In genomic region chr11:117969100-117969944, GRCm38 (mm10) we compare ENCODE assay signal across 8 mouse cellular contexts. TPM values are rescaled to one million over a fixed set of nuclear protein-coding genes. Genes with fewer than 3 reads are reported as not detected.
DNase-seq lines count a peak whose midpoint lies in the region; ATAC-seq and TF ChIP-seq lines count a peak whose summit lies in the region.

No protein-coding gene starts in this region.

- WGBS in embryonic facial prominence, embryonic 15.5 days = under 1% methylated on average over 63 of the region's 65 CpGs
- under 1% methylated on average over 46 of the region's 65 CpGs for WGBS in kidney, embryonic 14.5 days
- 1% methylated on average over 51 of the region's 65 CpGs for WGBS in limb, embryonic 14.5 days
- under 1% methylated on average over 58 of the region's 65 CpGs for WGBS in midbrain, embryonic 16.5 days

- peak overlapping the region; percentile 84 for H3K4me3 ChIP-seq in bone marrow macrophage, adult 2 months (ENCODE audit: insufficient read depth, low read length)
- H3K4me3 ChIP-seq in embryonic facial prominence, embryonic 15.5 days (replicated peaks) = peak overlapping the region; percentile 64
- H3K4me3 ChIP-seq in kidney, embryonic 14.5 days (ENCODE audit: low read length) = peak overlapping the region; percentile 79
- H3K4me3 ChIP-seq in limb, embryonic 14.5 days (replicated peaks; ENCODE audit: low read length) = peak overlapping the region; percentile 75
- peak overlapping the region; percentile 69 for H3K4me3 ChIP-seq in midbrain, embryonic 16.5 days (ENCODE audit: low read depth, low read length)

- 0 out of 2 replicates have a peak, but pooled peaks cover 4% of the 10 kb centered on the region for H3K36me3 ChIP-seq in embryonic facial prominence, embryonic 15.5 days
- H3K36me3 ChIP-seq in kidney, embryonic 14.5 days (ENCODE audit: control insufficient read depth, insufficient read depth, low read length) = peaks cover 13% of the 10 kb centered on the region
- H3K36me3 ChIP-seq in limb, embryonic 14.5 days (ENCODE audit: control insufficient read depth, insufficient read depth, low read length) = peaks cover 18% of the 10 kb centered on the region
- no peaks in the 10 kb centered on the region for H3K36me3 ChIP-seq in midbrain, embryonic 16.5 days (ENCODE audit: control insufficient read depth, insufficient read depth, low read length)

- peaks cover 52% of the 10 kb centered on the region for H3K4me1 ChIP-seq in bone marrow macrophage, adult 2 months (ENCODE audit: control insufficient read depth, insufficient read depth, low read length)
- peaks cover 55% of the 10 kb centered on the region for H3K4me1 ChIP-seq in embryonic facial prominence, embryonic 15.5 days
- peaks cover 50% of the 10 kb centered on the region for H3K4me1 ChIP-seq in kidney, embryonic 14.5 days (ENCODE audit: control insufficient read depth, insufficient read depth, low read length)
- peaks cover 38% of the 10 kb centered on the region for H3K4me1 ChIP-seq in limb, embryonic 14.5 days (ENCODE audit: control insufficient read depth, insufficient read depth, low read length)
- peaks cover 33% of the 10 kb centered on the region for H3K4me1 ChIP-seq in midbrain, embryonic 16.5 days (ENCODE audit: control insufficient read depth, insufficient read depth, low read length)

- TF ChIP-seq CTCF in bone marrow macrophage, adult 2 months (IDR thresholded peaks at IDR 0.05; ENCODE audit: low read depth, low read length) = no peak

- H3K27me3 ChIP-seq in embryonic facial prominence, embryonic 15.5 days = 0 out of 2 replicates have a peak, but pooled peaks cover 3% of the 10 kb centered on the region
- H3K27me3 ChIP-seq in kidney, embryonic 14.5 days (ENCODE audit: control insufficient read depth, insufficient read depth, low read length) = peaks cover 12% of the 10 kb centered on the region; the same call in 1 of the 2 replicates
- no peaks in the 10 kb centered on the region for H3K27me3 ChIP-seq in limb, embryonic 14.5 days (ENCODE audit: control insufficient read depth, insufficient read depth, low read length)
- H3K27me3 ChIP-seq in midbrain, embryonic 16.5 days (ENCODE audit: control insufficient read depth, insufficient read depth, low read depth, low read length) = peaks cover 6% of the 10 kb centered on the region

- TF ChIP-seq POLR2A in bone marrow macrophage, adult 2 months (IDR thresholded peaks at IDR 0.05; ENCODE audit: borderline replicate concordance, low read depth, low read length) = peak; percentile 89
- peak; percentile 86 for TF ChIP-seq POLR2A in limb, embryonic 14.5 days (IDR thresholded peaks at IDR 0.05; ENCODE audit: borderline replicate concordance, extremely low read depth, insufficient read depth, insufficient read length)

- peak overlapping the region; percentile 58 for H3K9ac ChIP-seq in embryonic facial prominence, embryonic 15.5 days
- H3K9ac ChIP-seq in kidney, embryonic 14.5 days (ENCODE audit: low read depth, low read length) = peak overlapping the region; percentile 87
- peak overlapping the region; percentile 88 for H3K9ac ChIP-seq in limb, embryonic 14.5 days (ENCODE audit: low read depth, low read length, severe bottlenecking)
- H3K9ac ChIP-seq in midbrain, embryonic 16.5 days (ENCODE audit: low read depth, low read length) = peak overlapping the region; percentile 83

- H3K27ac ChIP-seq in bone marrow macrophage, adult 2 months (ENCODE audit: insufficient read depth, low read depth, low read length) = peak overlapping the region; percentile 83
- peak overlapping the region; percentile 97 for H3K27ac ChIP-seq in embryonic facial prominence, embryonic 15.5 days (replicated peaks)
- H3K27ac ChIP-seq in kidney, embryonic 14.5 days (ENCODE audit: low read depth, low read length) = peak overlapping the region; percentile 93
- H3K27ac ChIP-seq in limb, embryonic 14.5 days (replicated peaks; ENCODE audit: low read depth, low read length) = peak overlapping the region; percentile 97
- peak overlapping the region; percentile 77 for H3K27ac ChIP-seq in midbrain, embryonic 16.5 days (ENCODE audit: low read length)

- no peaks in the 10 kb centered on the region for H3K9me3 ChIP-seq in embryonic facial prominence, embryonic 15.5 days (replicated peaks)
- no peaks in the 10 kb centered on the region for H3K9me3 ChIP-seq in kidney, embryonic 14.5 days (ENCODE audit: control insufficient read depth, low read length)
- H3K9me3 ChIP-seq in limb, embryonic 14.5 days (ENCODE audit: control insufficient read depth, low read length) = no peaks in the 10 kb centered on the region
- H3K9me3 ChIP-seq in midbrain, embryonic 16.5 days (replicated peaks; ENCODE audit: control insufficient read depth, low read length, poor library complexity, severe bottlenecking) = no peaks in the 10 kb centered on the region

- DNase-seq in B cell, adult 2 months = peak; percentile 86 to 87
- peak; percentile 97 to 98 for DNase-seq in heart, adult 9 months (ENCODE audit: low spot score in 2 of 2)
- DNase-seq in limb, embryonic 14.5 days (ENCODE audit: low spot score) = peak; percentile 96
- peak; percentile 83 to 89 for DNase-seq in spleen, postnatal 36 days (ENCODE audit: low spot score in 2 of 2)

- ATAC-seq in embryonic facial prominence, embryonic 15.5 days (ENCODE audit: insufficient number of reproducible peaks, low FRiP score, low TSS enrichment, low read depth) = peak; percentile 94
- ATAC-seq in kidney, embryonic 14.5 days (ENCODE audit: low FRiP score, low TSS enrichment) = peak; percentile 92
- peak; percentile 93 for ATAC-seq in limb, embryonic 14.5 days (ENCODE audit: low FRiP score, low read depth)
- ATAC-seq in midbrain, embryonic 16.5 days = peak; percentile 90

- H3K4me2 ChIP-seq in embryonic facial prominence, embryonic 15.5 days (replicated peaks) = peak overlapping the region; percentile 95
- peak overlapping the region; percentile 98 for H3K4me2 ChIP-seq in kidney, embryonic 14.5 days (replicated peaks; ENCODE audit: low read depth, low read length)
- H3K4me2 ChIP-seq in limb, embryonic 14.5 days (replicated peaks; ENCODE audit: low read depth, low read length, severe bottlenecking) = peak overlapping the region; percentile 97
- H3K4me2 ChIP-seq in midbrain, embryonic 16.5 days (ENCODE audit: low read length) = peak overlapping the region; percentile 95

RNA-seq across cellular contexts. Expression of gene Socs3, which starts 0.5 kb away (rescaled TPM):
- polyA plus RNA-seq in bone marrow macrophage, adult 2 months (2012; ENCODE audit: insufficient read depth, insufficient read length, missing spikeins) = 6.9 and 7.1 TPM in 2 replicates
- 20.8 and 21.2 TPM in 2 replicates for polyA plus RNA-seq in embryonic facial prominence, embryonic 15.5 days (2015; fragmentation: Nextera tagmentation; extraction: Ambion mirVana)
- 6.7 and 9.6 TPM in 2 replicates for polyA plus RNA-seq in kidney, embryonic 14.5 days (2014; fragmentation: Nextera tagmentation; extraction: Ambion mirVana)
- polyA plus RNA-seq in limb, embryonic 14.5 days (2012; rRNA removed) = 18.4 and 21.3 TPM in 2 replicates
- 6.4 and 8.6 TPM in 2 replicates for polyA plus RNA-seq in limb, embryonic 14.5 days (2014; fragmentation: Nextera tagmentation; extraction: Ambion mirVana)
- polyA plus RNA-seq in midbrain, embryonic 16.5 days (2015; fragmentation: Nextera tagmentation; extraction: Ambion mirVana) = 5.9 and 7.2 TPM in 2 replicates

RNA-seq across cellular contexts. Expression of gene Pgs1, which starts 16.8 kb away (rescaled TPM):
- 35.4 and 37.1 TPM in 2 replicates for polyA plus RNA-seq in bone marrow macrophage, adult 2 months (2012; ENCODE audit: insufficient read depth, insufficient read length, missing spikeins)
- polyA plus RNA-seq in embryonic facial prominence, embryonic 15.5 days (2015; fragmentation: Nextera tagmentation; extraction: Ambion mirVana) = 39.9 and 41.2 TPM in 2 replicates
- 30.0 and 37.5 TPM in 2 replicates for polyA plus RNA-seq in kidney, embryonic 14.5 days (2014; fragmentation: Nextera tagmentation; extraction: Ambion mirVana)
- 36.2 and 41.7 TPM in 2 replicates for polyA plus RNA-seq in limb, embryonic 14.5 days (2012; rRNA removed)
- 30.5 and 35.9 TPM in 2 replicates for polyA plus RNA-seq in limb, embryonic 14.5 days (2014; fragmentation: Nextera tagmentation; extraction: Ambion mirVana)
- 61.2 and 62.1 TPM in 2 replicates for polyA plus RNA-seq in midbrain, embryonic 16.5 days (2015; fragmentation: Nextera tagmentation; extraction: Ambion mirVana)

Comparison
In these comparisons a context has a peak if more than half of its experiments do, and no peak if none do; other contexts are left out.
1. Peak in every context shown above with its lines: DNase-seq, ATAC-seq, H3K4me3 ChIP-seq and H3K27ac ChIP-seq.